Mouse (Mus musculus): ENCODE data around the gene Mpped2.

DNA sequence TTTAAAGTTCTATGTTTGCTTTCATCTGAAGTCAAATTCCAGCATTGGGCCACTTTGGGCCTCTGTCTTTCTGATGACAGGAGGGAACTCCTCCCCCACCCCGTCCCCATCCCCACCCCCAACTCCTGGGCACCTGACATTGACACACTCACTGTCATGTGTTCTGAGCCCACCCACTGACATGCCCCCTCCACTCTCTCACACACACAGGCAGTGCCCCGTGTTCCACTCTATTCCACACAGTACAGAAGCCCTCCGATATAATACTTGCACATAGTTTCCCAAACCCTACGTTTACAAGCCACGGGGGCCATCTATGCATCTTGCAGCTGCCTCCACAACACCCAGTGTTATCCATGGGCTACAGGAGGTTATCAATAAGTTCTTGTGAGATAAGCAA lies 42.1 kb downstream of the Mpped2 start:
- no peak for TF ChIP-seq POLR2A (IDR thresholded peaks at IDR 0.05; ENCODE audit: insufficient read length, low read depth)
- no peak for TF ChIP-seq USF1 (IDR thresholded peaks at IDR 0.05; ENCODE audit: low read depth)
- TF ChIP-seq POLR2AphosphoS2 (IDR thresholded peaks at IDR 0.05; ENCODE audit: insufficient read length, low read depth) = no peak
- TF ChIP-seq TCF12 (IDR thresholded peaks at IDR 0.05; ENCODE audit: insufficient read depth, poor library complexity, severe bottlenecking) = no peak
- no peak for TF ChIP-seq MAX (IDR thresholded peaks at IDR 0.05; ENCODE audit: low read depth)

All from myocyte (in vitro differentiated cells).